Mouse (Mus musculus): ENCODE data around the gene Mettl24. TPM values are rescaled to one million over a fixed set of nuclear protein-coding genes. Genes with fewer than 3 reads are reported as not detected.

Gene Mettl24
- polyA plus RNA-seq (2015; fragmentation: Nextera tagmentation; extraction: Ambion mirVana), result 0.43 and 0.52 TPM in 2 replicates

DNA sequence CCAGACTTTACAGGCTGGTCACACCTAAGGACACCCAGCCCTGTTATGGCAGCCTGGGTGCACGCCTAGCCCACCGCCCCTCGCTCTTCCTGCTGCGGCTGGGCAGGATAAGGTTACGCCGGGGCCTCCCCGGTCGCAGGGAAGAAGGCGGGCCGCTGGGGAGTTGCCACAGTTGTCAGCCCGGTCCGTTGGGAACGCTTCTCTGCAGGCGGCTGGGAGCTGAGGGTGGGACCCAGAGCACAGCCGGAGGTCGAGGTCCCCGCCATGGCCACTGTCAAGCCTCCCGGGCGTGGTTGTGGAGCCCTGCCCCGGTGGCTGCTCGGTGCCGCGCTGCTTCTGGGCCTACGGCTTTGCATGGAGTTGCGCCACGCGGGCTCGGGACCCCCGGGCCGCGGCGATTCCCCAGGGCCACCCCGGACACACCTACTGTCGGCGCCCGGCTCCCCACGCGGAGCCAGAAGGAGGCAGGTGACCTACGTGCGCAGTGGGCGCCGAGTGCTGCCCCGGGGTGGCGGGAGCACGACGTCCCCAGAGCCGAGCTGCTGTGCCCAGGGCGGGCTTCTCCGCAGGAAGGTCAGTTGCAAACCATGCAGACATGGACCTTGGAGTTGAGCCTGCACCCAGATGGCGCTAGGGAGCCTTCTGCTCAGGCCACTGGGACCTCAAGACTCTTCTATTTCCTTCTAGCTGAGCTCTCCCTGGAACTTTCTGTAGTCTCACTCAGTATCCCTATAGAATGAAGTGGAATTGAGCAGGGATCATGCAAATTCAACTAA is at the start of gene Mettl24:
TSS of gene Mettl24 (plus strand) at position 191 of the 776 bp plus-strand sequence.
- Histone ChIP-seq H3K9me3 (no peaks in the 10 kb centered on the region), H3K9ac (replicated peaks) (peak within 1 kb of the TSS; percentile 74), H3K4me2 (replicated peaks) (peak within 1 kb of the TSS; percentile 98), H3K27ac (no peak within 1 kb of the TSS), H3K4me1 (replicated peaks) (peaks cover 27% of the 10 kb centered on the region), H3K27me3 (0 out of 2 replicates have a peak, but pooled peaks cover 7% of the 10 kb centered on the region), H3K4me3 (replicated peaks) (peak within 1 kb of the TSS; percentile 53), H3K36me3 (no peaks in the 10 kb centered on the region)
- ATAC-seq, result peak; percentile 84
- under 1% methylated on average over 50 of the region's 50 CpGs for WGBS

- Histone ChIP-seq H3K9ac (replicated peaks) (no peak overlapping the region), H3K27me3 (0 out of 2 replicates have a peak, but pooled peaks cover 6% of the 10 kb centered on the region), H3K4me1 (replicated peaks) (peaks cover 15% of the 10 kb centered on the region), H3K4me3 (replicated peaks) (no peak overlapping the region), H3K27ac (no peak overlapping the region), H3K4me2 (replicated peaks) (no peak overlapping the region), H3K9me3 (no peaks in the 10 kb centered on the region), H3K36me3 (no peaks in the 10 kb centered on the region)
- 75% methylated on average over 10 of the region's 10 CpGs for WGBS
- no peak for ATAC-seq
Observed at GRCm38 (mm10) chr10:40637331-40637730, 45.8 kb upstream of the Mettl24 start.

DNA sequence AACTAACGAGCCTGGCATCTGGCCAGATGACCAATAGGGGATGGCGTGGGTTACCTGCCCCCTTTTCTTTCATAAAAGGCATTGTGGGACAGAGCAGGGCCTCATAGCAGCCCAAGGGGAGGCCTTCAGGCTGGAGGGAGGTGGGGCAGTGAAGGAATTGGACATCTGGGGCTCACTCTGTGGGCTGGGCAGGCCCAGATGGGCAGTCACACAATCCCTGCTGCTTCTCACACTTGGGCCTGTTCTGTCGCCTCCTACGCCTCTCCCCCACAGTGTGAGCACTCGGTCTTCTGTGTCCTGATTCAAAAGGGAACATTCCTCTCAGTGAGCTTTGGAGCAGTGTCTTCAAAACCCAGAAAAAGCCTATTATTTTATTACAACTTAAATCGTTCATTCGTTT is 44.8 kb upstream of the Mettl24 start:
- Histone ChIP-seq H3K36me3 (no peaks in the 10 kb centered on the region), H3K27ac (no peak overlapping the region), H3K4me2 (replicated peaks) (no peak overlapping the region), H3K4me3 (replicated peaks) (no peak overlapping the region), H3K9me3 (no peaks in the 10 kb centered on the region), H3K4me1 (replicated peaks) (peaks cover 15% of the 10 kb centered on the region), H3K27me3 (0 out of 2 replicates have a peak, but pooled peaks cover 6% of the 10 kb centered on the region), H3K9ac (replicated peaks) (no peak overlapping the region)
- ATAC-seq, result 0 out of 2 replicates have a peak, but pooled peaks have one; percentile 27
- WGBS, result 42% methylated on average over 7 of the region's 7 CpGs

DNA sequence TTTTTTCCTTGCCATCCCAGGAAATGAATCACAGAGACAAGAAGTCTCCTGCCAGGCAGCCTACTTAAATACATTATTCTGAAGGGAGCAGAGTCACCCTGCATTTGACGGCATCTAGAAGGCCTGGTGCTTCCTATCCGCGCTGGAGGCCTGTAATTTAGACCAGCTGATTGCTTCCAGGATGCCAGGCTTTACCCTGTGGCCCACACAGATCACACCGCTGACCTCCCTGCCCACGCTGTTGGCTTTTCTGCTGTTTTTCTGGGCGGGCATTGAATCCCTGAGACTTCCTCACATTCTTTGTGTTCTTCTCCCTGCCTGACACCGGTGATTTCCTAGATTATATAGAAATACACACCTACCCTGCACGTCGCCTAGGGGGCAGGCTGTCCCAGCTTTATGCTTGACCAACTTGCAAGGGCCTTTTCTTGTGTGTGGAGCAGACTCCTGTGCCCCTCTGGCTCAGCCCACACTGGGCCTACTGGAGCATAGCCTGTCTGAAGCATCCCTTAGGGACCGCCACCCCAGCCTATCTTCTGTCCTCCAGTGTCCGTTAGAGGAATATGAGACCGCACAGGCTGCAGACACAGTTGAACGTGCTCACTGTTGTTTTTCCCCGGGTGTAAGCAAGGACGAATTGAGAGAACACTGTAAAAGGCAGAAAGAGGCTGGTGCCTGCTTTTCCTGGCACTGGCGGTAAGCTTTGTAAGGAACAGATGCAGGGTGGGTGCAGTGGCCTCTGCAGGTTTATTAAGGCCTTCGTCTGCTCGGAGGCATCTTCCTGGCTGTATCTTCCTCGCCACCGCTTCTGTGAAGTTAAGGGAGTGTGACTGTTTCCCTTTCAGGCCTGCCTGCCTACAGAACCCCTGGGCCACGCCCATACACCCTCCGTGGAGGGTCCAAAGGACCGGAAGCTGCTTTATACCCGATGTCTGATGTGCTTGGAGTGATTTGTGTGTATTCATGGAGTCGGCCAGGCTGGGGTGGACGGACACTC is 44.0 kb upstream of the Mettl24 start:
- no peak overlapping the region for H3K9ac ChIP-seq (replicated peaks)
- no peaks in the 10 kb centered on the region for H3K9me3 ChIP-seq
- H3K36me3 ChIP-seq, result no peaks in the 10 kb centered on the region
- H3K27ac ChIP-seq, result no peak overlapping the region
- ATAC-seq, result peak; percentile 71
- WGBS, result 48% methylated on average over 26 of the region's 26 CpGs
- 0 out of 2 replicates have a peak, but pooled peaks cover 6% of the 10 kb centered on the region for H3K27me3 ChIP-seq
- peaks cover 15% of the 10 kb centered on the region for H3K4me1 ChIP-seq (replicated peaks)
- H3K4me3 ChIP-seq (replicated peaks), result no peak overlapping the region
- H3K4me2 ChIP-seq (replicated peaks), result no peak overlapping the region

- 94% methylated on average over 4 of the region's 4 CpGs for WGBS
- ATAC-seq, result no peak
- Histone ChIP-seq H3K4me2 (replicated peaks) (no peak overlapping the region), H3K9me3 (no peaks in the 10 kb centered on the region), H3K4me1 (replicated peaks) (peaks cover 18% of the 10 kb centered on the region), H3K27ac (no peak overlapping the region), H3K4me3 (replicated peaks) (no peak overlapping the region), H3K9ac (replicated peaks) (no peak overlapping the region), H3K27me3 (0 out of 2 replicates have a peak, but pooled peaks cover 6% of the 10 kb centered on the region), H3K36me3 (no peaks in the 10 kb centered on the region)
Observed at GRCm38 (mm10) chr10:40640406-40640805, 42.7 kb upstream of the Mettl24 start.

GRCm38 (mm10) chr10:40641901-40642300 is 41.2 kb upstream of the Mettl24 start:
- Histone ChIP-seq H3K27ac (no peak overlapping the region), H3K36me3 (no peaks in the 10 kb centered on the region), H3K4me3 (replicated peaks) (no peak overlapping the region), H3K4me2 (replicated peaks) (no peak overlapping the region), H3K27me3 (0 out of 2 replicates have a peak, but pooled peaks cover 6% of the 10 kb centered on the region), H3K4me1 (replicated peaks) (peaks cover 18% of the 10 kb centered on the region), H3K9me3 (no peaks in the 10 kb centered on the region; the same call in 1 of the 2 replicates), H3K9ac (replicated peaks) (no peak overlapping the region)
- 95% methylated on average over 7 of the region's 7 CpGs for WGBS
- ATAC-seq, result no peak

- Histone ChIP-seq H3K9ac (replicated peaks) (no peak overlapping the region), H3K4me1 (replicated peaks) (peaks cover 18% of the 10 kb centered on the region), H3K36me3 (no peaks in the 10 kb centered on the region), H3K9me3 (no peaks in the 10 kb centered on the region; the same call in 1 of the 2 replicates), H3K4me3 (replicated peaks) (no peak overlapping the region), H3K27ac (no peak overlapping the region), H3K27me3 (peaks cover 10% of the 10 kb centered on the region; the same call in 1 of the 2 replicates), H3K4me2 (replicated peaks) (no peak overlapping the region)
- WGBS, result 81% methylated on average over 5 of the region's 5 CpGs
- ATAC-seq, result no peak
Observed at GRCm38 (mm10) chr10:40643126-40643525, 40.0 kb upstream of the Mettl24 start.

DNA sequence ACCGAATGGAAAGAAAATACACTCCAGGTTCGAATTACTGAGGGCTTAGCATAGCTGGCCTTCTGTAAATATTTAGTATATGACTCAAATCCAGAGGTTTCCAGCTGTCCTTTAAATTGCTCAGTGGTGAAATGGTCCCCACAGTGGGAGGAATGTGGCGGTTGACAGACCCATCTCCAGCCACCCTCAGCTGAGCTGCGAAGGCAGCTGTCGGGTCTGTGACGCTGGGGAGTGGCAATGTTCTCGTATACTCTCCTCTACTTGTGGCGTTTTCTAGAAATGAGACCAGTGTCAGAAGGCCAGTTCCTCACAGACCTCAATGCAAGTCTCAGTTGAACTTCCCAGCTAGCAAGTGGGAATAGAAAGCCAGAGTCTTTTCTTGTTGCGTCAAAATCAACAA is 38.6 kb upstream of the Mettl24 start:
- Histone ChIP-seq H3K9ac (replicated peaks) (no peak overlapping the region), H3K27ac (no peak overlapping the region), H3K27me3 (peaks cover 10% of the 10 kb centered on the region; the same call in 1 of the 2 replicates), H3K4me2 (replicated peaks) (no peak overlapping the region), H3K4me1 (replicated peaks) (peaks cover 4% of the 10 kb centered on the region; the same call in 1 of the 2 replicates), H3K36me3 (no peaks in the 10 kb centered on the region), H3K4me3 (replicated peaks) (no peak overlapping the region), H3K9me3 (no peaks in the 10 kb centered on the region; the same call in 1 of the 2 replicates)
- WGBS, result 83% methylated on average over 9 of the region's 9 CpGs
- no peak for ATAC-seq

- 56% methylated on average over 1 of the region's 1 CpGs for WGBS
- no peak overlapping the region for H3K4me3 ChIP-seq (replicated peaks)
- H3K9ac ChIP-seq (replicated peaks), result no peak overlapping the region
- no peak overlapping the region for H3K4me2 ChIP-seq (replicated peaks)
- H3K36me3 ChIP-seq, result no peaks in the 10 kb centered on the region
- no peak overlapping the region for H3K27ac ChIP-seq
- H3K27me3 ChIP-seq, result peaks cover 10% of the 10 kb centered on the region; the same call in 1 of the 2 replicates
- no peaks in the 10 kb centered on the region; the same call in 1 of the 2 replicates for H3K9me3 ChIP-seq
- H3K4me1 ChIP-seq (replicated peaks), result 0 out of 2 replicates have a peak, but pooled peaks cover 3% of the 10 kb centered on the region
- ATAC-seq, result no peak
Observed at GRCm38 (mm10) chr10:40645346-40645745, 37.7 kb upstream of the Mettl24 start.

DNA sequence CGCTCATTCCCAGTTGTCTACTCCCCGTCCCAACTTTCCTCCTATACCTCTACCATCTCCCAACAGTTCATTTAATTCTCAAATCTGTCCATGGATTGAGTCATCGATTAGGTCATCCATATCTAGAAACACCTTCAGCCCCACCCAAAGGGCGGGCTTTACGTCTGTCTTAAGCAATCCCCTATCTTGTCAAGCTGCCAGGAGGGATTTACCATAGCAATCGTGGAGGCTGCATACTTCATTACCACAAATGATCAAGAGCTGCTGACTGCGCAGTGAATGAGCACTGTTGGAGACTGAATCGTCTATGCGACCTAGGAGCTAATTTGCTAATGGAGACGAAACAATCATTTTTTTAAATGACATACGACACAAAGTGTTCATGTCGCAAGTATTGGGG is 34.3 kb upstream of the Mettl24 start:
- no peaks in the 10 kb centered on the region; the same call in 1 of the 2 replicates for H3K9me3 ChIP-seq
- H3K27ac ChIP-seq, result no peak overlapping the region
- no peak overlapping the region for H3K4me3 ChIP-seq (replicated peaks)
- no peak for ATAC-seq
- H3K27me3 ChIP-seq, result peaks cover 5% of the 10 kb centered on the region; the same call in 1 of the 2 replicates
- no peak overlapping the region for H3K9ac ChIP-seq (replicated peaks)
- no peaks in the 10 kb centered on the region for H3K36me3 ChIP-seq
- WGBS, result 88% methylated on average over 12 of the region's 12 CpGs
- H3K4me2 ChIP-seq (replicated peaks), result no peak overlapping the region
- H3K4me1 ChIP-seq (replicated peaks), result 0 out of 2 replicates have a peak, but pooled peaks cover 11% of the 10 kb centered on the region

DNA sequence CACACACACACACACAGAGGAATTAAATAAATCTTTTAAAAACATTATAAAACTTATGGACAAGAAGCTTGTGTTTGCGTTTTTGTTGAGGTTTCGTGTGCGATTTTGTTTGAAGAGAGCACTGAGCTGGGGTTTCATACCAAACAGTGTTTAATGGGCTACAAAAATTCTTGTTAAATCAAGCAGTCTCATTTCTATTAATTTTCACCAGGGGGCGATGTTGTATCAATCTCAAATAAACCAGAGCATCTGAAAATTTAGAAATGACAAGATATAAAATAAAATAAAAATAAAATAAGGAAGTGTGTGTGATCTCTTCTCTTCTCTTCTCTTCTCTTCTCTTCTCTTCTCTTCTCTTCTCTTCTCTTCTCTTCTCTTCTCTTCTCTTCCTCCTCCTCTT is 33.4 kb upstream of the Mettl24 start:
- Histone ChIP-seq H3K36me3 (no peaks in the 10 kb centered on the region), H3K27me3 (peaks cover 5% of the 10 kb centered on the region; the same call in 1 of the 2 replicates), H3K9me3 (no peaks in the 10 kb centered on the region; the same call in 1 of the 2 replicates), H3K27ac (no peak overlapping the region), H3K4me1 (replicated peaks) (0 out of 2 replicates have a peak, but pooled peaks cover 11% of the 10 kb centered on the region), H3K4me3 (replicated peaks) (no peak overlapping the region), H3K9ac (replicated peaks) (no peak overlapping the region), H3K4me2 (replicated peaks) (no peak overlapping the region)
- ATAC-seq, result no peak
- 34% methylated on average over 4 of the region's 4 CpGs for WGBS
